Mouse (Mus musculus) lung, postnatal 4 days (tissue): ENCODE measurements at regions not wholly inside any gene's neighbourhood (a gene's known extent, or its start where the extent isn't known, plus 50 kb on each side); places are given as distances from the start of the nearest gene placed in this dataset.

Experiments
- DNase-seq, 2 experiments: peaks; one replicate each; pipeline ENCODE4 v3.0.0; 2021

DNA sequence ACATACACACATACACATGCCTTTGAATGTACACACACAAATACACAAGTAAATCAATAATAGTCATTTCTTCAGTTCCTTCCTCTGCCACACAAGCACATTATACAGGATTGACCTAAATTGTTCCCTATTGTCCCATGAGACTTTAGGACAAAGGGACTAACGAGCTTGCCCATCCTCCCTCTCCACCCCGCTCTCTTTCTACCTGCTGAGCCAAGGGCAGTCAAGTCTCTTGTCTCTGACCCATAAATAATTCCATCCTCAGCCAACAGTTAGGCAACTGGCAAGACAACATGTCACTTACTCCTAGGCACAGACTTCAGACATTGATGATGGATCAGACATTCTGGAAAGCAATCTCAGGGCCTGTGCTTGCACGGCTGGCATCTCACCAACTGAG lies 56.3 kb upstream of the Kcnk2 start:
- DNase-seq: no peak
